Mouse (Mus musculus) midbrain, embryonic 16.5 days (tissue): ENCODE results near the gene Klk6. TPM values are rescaled to one million over a fixed set of nuclear protein-coding genes. Genes with fewer than 3 reads are reported as not detected.

Experiments used
- ATAC-seq: fragments of 200-750 bp; cut with Nextera tagmentation; 2 replicates; pipeline ENCODE4 v1.8.0; 2017; ENCODE audit warnings: moderate TSS enrichment
- H3K27ac ChIP-seq: fragments of 300-500 bp; sonication (generic); 2 replicates; pipeline ENCODE4 v1.5.1; 2014; ENCODE audit warnings: mild to moderate bottlenecking, low read length, mixed read lengths
- H3K27me3 ChIP-seq: fragments of 300-500 bp; sonication (generic); 2 replicates; pipeline ENCODE4 v1.6.1; 2014; ENCODE audit warnings: low read depth, low read length, mixed read lengths; ENCODE audit not compliant: control insufficient read depth, insufficient read depth
- H3K36me3 ChIP-seq: fragments of 300-500 bp; sonication (generic); 2 replicates; pipeline ENCODE4 v1.6.1; 2014; ENCODE audit warnings: mild to moderate bottlenecking, low read length, moderate library complexity, mixed read lengths; ENCODE audit not compliant: control insufficient read depth, insufficient read depth
- H3K4me1 ChIP-seq: fragments of 300-500 bp; sonication (generic); 2 replicates; pipeline ENCODE4 v1.6.1; 2014; ENCODE audit warnings: mild to moderate bottlenecking, low read length, mixed read lengths; ENCODE audit not compliant: control insufficient read depth, insufficient read depth
- H3K4me2 ChIP-seq: fragments of 300-500 bp; sonication (generic); 2 replicates; pipeline ENCODE4 v1.6.1; 2014; ENCODE audit warnings: mild to moderate bottlenecking, low read length, mixed read lengths
- H3K4me3 ChIP-seq: fragments of 300-500 bp; sonication (generic); 2 replicates; pipeline ENCODE4 v1.5.1; 2014; ENCODE audit warnings: low read depth, mild to moderate bottlenecking, low read length, moderate library complexity, mixed read lengths
- H3K9ac ChIP-seq: fragments of 300-500 bp; sonication (generic); 2 replicates; pipeline ENCODE4 v1.6.1; 2014; ENCODE audit warnings: low read depth, low read length, mixed read lengths
- H3K9me3 ChIP-seq: fragments of 300-500 bp; sonication (generic); replicated peaks from 2 replicates; pipeline ENCODE4 v1.6.1; 2014; ENCODE audit warnings: mild to moderate bottlenecking, low read length, mixed read lengths; ENCODE audit not compliant: control insufficient read depth, poor library complexity, severe bottlenecking
- WGBS: fragments of 180-500 bp; shearing (Covaris S2); extraction: QIAGEN DNeasy Blood & Tissue Kit; methylation state at CpG from one replicate; pipeline ENCODE4 v1.1.7; 2014; 5-methylcytosine and 5-hydroxymethylcytosine counted together
- polyA plus RNA-seq: library from polyadenylated mRNA; unstranded; fragments of >200 nt; fragmentation: Nextera tagmentation; extraction: Ambion mirVana; gene quantifications from 2 replicates; pipeline ENCODE4 v1.2.1, GENCODE M21; 2015

The Klk6 gene
- polyA plus RNA-seq, 1 experiment from 2014 or later = not detected

GRCm38 (mm10) chr7:43799876-43800275 is 24.4 kb upstream of the Klk6 start:
- Histone ChIP-seq H3K9me3 (no peaks in the 10 kb centered on the region), H3K4me2 (no peak overlapping the region), H3K9ac (no peak overlapping the region), H3K36me3 (no peaks in the 10 kb centered on the region), H3K4me3 (no peak overlapping the region), H3K4me1 (peaks cover 9% of the 10 kb centered on the region; the same call in 1 of the 2 replicates), H3K27me3 (peaks cover 12% of the 10 kb centered on the region), H3K27ac (no peak overlapping the region)
- ATAC-seq = no peak
- WGBS = 76% methylated on average over 7 of the region's 7 CpGs

- H3K9ac ChIP-seq = no peak within 1 kb of the TSS
- no peaks in the 10 kb centered on the region for H3K4me1 ChIP-seq
- ATAC-seq = no peak
- no peak within 1 kb of the TSS for H3K4me3 ChIP-seq
- 68% methylated on average over 5 of the region's 5 CpGs for WGBS
- no peaks in the 10 kb centered on the region for H3K36me3 ChIP-seq
- no peaks in the 10 kb centered on the region for H3K27me3 ChIP-seq
- no peak within 1 kb of the TSS for H3K27ac ChIP-seq
- H3K9me3 ChIP-seq = no peaks in the 10 kb centered on the region
- H3K4me2 ChIP-seq = no peak within 1 kb of the TSS
These were observed 13.3 kb upstream of the Klk6 start, which contains the start of gene Klk7 for GRCm38 (mm10) chr7:43810994-43811393. Gene Klk7 (plus strand): TSS chr7:43811294.

- H3K27ac ChIP-seq = no peak overlapping the region
- ATAC-seq = no peak
- H3K9me3 ChIP-seq = no peaks in the 10 kb centered on the region
- 90% methylated on average over 7 of the region's 7 CpGs for WGBS
- no peaks in the 10 kb centered on the region for H3K4me1 ChIP-seq
- H3K36me3 ChIP-seq = no peaks in the 10 kb centered on the region
- no peaks in the 10 kb centered on the region for H3K27me3 ChIP-seq
- no peak overlapping the region for H3K4me3 ChIP-seq
- no peak overlapping the region for H3K9ac ChIP-seq
- H3K4me2 ChIP-seq = no peak overlapping the region
These were observed 9.1 kb upstream of the Klk6 start for GRCm38 (mm10) chr7:43815211-43815610.

GRCm38 (mm10) chr7:43816746-43817145 is 7.6 kb upstream of the Klk6 start:
- H3K27ac ChIP-seq = no peak overlapping the region
- no peak overlapping the region for H3K4me3 ChIP-seq
- H3K4me2 ChIP-seq = no peak overlapping the region
- H3K9me3 ChIP-seq = no peaks in the 10 kb centered on the region
- H3K9ac ChIP-seq = no peak overlapping the region
- no peaks in the 10 kb centered on the region for H3K27me3 ChIP-seq
- no peak for ATAC-seq
- no peaks in the 10 kb centered on the region for H3K36me3 ChIP-seq
- H3K4me1 ChIP-seq = no peaks in the 10 kb centered on the region

GRCm38 (mm10) chr7:43821581-43821980 is 2.7 kb upstream of the Klk6 start:
- H3K27me3 ChIP-seq = no peaks in the 10 kb centered on the region
- H3K4me2 ChIP-seq = no peak overlapping the region
- no peaks in the 10 kb centered on the region for H3K4me1 ChIP-seq
- no peak overlapping the region for H3K9ac ChIP-seq
- no peak for ATAC-seq
- H3K27ac ChIP-seq = no peak overlapping the region
- no peaks in the 10 kb centered on the region for H3K36me3 ChIP-seq
- no peaks in the 10 kb centered on the region for H3K9me3 ChIP-seq
- H3K4me3 ChIP-seq = no peak overlapping the region
- 92% methylated on average over 7 of the region's 7 CpGs for WGBS

- WGBS = 92% methylated on average over 5 of the region's 5 CpGs
- Histone ChIP-seq H3K9ac (no peak overlapping the region), H3K4me1 (no peaks in the 10 kb centered on the region), H3K4me3 (no peak overlapping the region), H3K9me3 (no peaks in the 10 kb centered on the region), H3K4me2 (no peak overlapping the region), H3K27ac (no peak overlapping the region), H3K27me3 (no peaks in the 10 kb centered on the region), H3K36me3 (no peaks in the 10 kb centered on the region)
- ATAC-seq = no peak
These were observed 1.8 kb downstream of the Klk6 start for GRCm38 (mm10) chr7:43826056-43826455.

GRCm38 (mm10) chr7:43827706-43828105 is 3.4 kb downstream of the Klk6 start:
- no peak overlapping the region for H3K4me3 ChIP-seq
- no peak overlapping the region for H3K27ac ChIP-seq
- H3K4me1 ChIP-seq = no peaks in the 10 kb centered on the region
- H3K9me3 ChIP-seq = no peaks in the 10 kb centered on the region
- no peaks in the 10 kb centered on the region for H3K36me3 ChIP-seq
- H3K27me3 ChIP-seq = no peaks in the 10 kb centered on the region
- no peak overlapping the region for H3K9ac ChIP-seq
- no peak overlapping the region for H3K4me2 ChIP-seq
- 81% methylated on average over 4 of the region's 4 CpGs for WGBS
- no peak for ATAC-seq

- WGBS = 91% methylated on average over 8 of the region's 8 CpGs
- Histone ChIP-seq H3K9ac (no peak overlapping the region), H3K4me1 (no peaks in the 10 kb centered on the region), H3K27ac (no peak overlapping the region), H3K4me3 (no peak overlapping the region), H3K9me3 (no peaks in the 10 kb centered on the region), H3K36me3 (no peaks in the 10 kb centered on the region), H3K27me3 (no peaks in the 10 kb centered on the region), H3K4me2 (no peak overlapping the region)
- no peak for ATAC-seq
These were observed 4.7 kb downstream of the Klk6 start for GRCm38 (mm10) chr7:43829006-43829405.

- Histone ChIP-seq H3K4me1 (no peaks in the 10 kb centered on the region), H3K36me3 (no peaks in the 10 kb centered on the region), H3K9ac (no peak within 1 kb of the TSS), H3K4me3 (no peak within 1 kb of the TSS), H3K27me3 (no peaks in the 10 kb centered on the region), H3K4me2 (no peak within 1 kb of the TSS), H3K27ac (no peak within 1 kb of the TSS), H3K9me3 (no peaks in the 10 kb centered on the region)
- 57% methylated on average over 2 of the region's 3 CpGs for WGBS
- no peak for ATAC-seq
These were observed 17.4 kb downstream of the Klk6 start, which contains the start of gene Klk5 for GRCm38 (mm10) chr7:43841701-43842100. Gene Klk5 (plus strand): TSS chr7:43841971.

- no peak for ATAC-seq
- Histone ChIP-seq H3K4me1 (no peaks in the 10 kb centered on the region), H3K36me3 (no peaks in the 10 kb centered on the region), H3K4me2 (no peak overlapping the region), H3K4me3 (no peak overlapping the region), H3K27me3 (no peaks in the 10 kb centered on the region), H3K27ac (no peak overlapping the region), H3K9me3 (no peaks in the 10 kb centered on the region), H3K9ac (no peak overlapping the region)
- WGBS = 99% methylated on average over 4 of the region's 4 CpGs
These were observed 19.5 kb downstream of the Klk6 start for GRCm38 (mm10) chr7:43843801-43844200.
